ENCODE assay signal across 13 mouse cellular contexts in the genomic region with DNA sequence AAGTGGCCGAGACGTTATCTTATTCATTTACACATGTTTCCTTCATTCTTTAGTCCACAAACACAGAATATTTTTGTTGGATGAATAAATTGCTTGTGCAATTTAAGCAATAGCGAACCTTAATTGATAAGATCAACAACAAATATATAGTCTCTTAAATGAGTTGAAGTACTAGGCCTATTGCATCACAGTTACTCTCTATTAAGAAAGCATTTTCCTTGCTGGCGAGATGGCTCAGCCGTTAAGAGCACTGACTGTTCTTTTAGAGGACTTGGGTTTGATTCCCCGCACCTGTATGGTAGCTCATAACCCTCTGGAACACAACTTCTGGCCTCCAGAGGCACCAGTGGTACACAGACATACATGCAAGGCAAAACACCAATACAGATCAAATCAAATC. TPM values are rescaled to one million over a fixed set of nuclear protein-coding genes. Genes with fewer than 3 reads are reported as not detected.
"Had no signal": no experiment of that assay in that cellular context is flagged by ENCODE, and none has a peak within 500 bp of the region (broad histone marks: within the 10 kb centered on the region; RNA-seq: fewer than 3 reads in every experiment).

No protein-coding gene starts in this region.

- DNase-seq: retina, postnatal 1 day; right cerebral cortex, adult 18-20 months; right cerebral cortex, postnatal 14 days; right cerebral cortex, postnatal 25 days; right cerebral cortex, postnatal 4 days; spleen, adult 18-20 months; thymus, adult 18-20 months; thymus, adult 2 months; thymus, postnatal 14 days; thymus, postnatal 25 days; thymus, postnatal 36 days; thymus, postnatal 4 days had no signal

RNA-seq across cellular contexts. Expression of gene Mybpc1, which starts 47.9 kb away (rescaled TPM):
- polyA plus RNA-seq: small intestine, adult 2 months had no signal
